Mouse (Mus musculus) megakaryocyte-erythroid progenitor cell, adult 5-6 weeks (primary cell): ENCODE results near the gene Gja3. TPM values are rescaled to one million over a fixed set of nuclear protein-coding genes. Genes with fewer than 3 reads are reported as not detected.
"Not testable (repeated sequence)": the region's sequence is repeated elsewhere in the genome, so short reads cannot be mapped to it uniquely, and the experiment has no call there.

Experiments used
- ATAC-seq: replicated peaks from 2 replicates; pipeline ENCODE4 v1.8.0; 2016; ENCODE audit warnings: mild to moderate bottlenecking, inconsistent platforms; ENCODE audit not compliant: severe bottlenecking, poor library complexity, low FRiP score, low TSS enrichment
- total RNA-seq, 2 experiments: library from RNA; stranded (forward) in 1 of 2; stranded (reverse) in 1 of 2; fragments of 200-1000, 215-1000 nt in 1 of 2; fragments of >200 nt in 1 of 2; fragmentation: Nextera tagmentation in 1 of 2; gene quantifications; 2 replicates each; pipeline ENCODE4 v1.2.3; 2014 to 2017

The Gja3 gene
- total RNA-seq, 2 experiments from 2014 or later: not detected

GRCm38 (mm10) chr14:57041439-57041838, 16.5 kb downstream of the Gja3 start:
- ATAC-seq: no peak

- no peak for ATAC-seq
Measured at GRCm38 (mm10) chr14:57034926-57035498, 22.9 kb downstream of the Gja3 start.

- ATAC-seq: no peak
Measured at GRCm38 (mm10) chr14:57034135-57034534, 23.8 kb downstream of the Gja3 start.

GRCm38 (mm10) chr14:57032850-57033249, 25.1 kb downstream of the Gja3 start:
- ATAC-seq: no peak

GRCm38 (mm10) chr14:57018436-57018835, 39.5 kb downstream of the Gja3 start:
- no peak for ATAC-seq

- ATAC-seq: not testable (repeated sequence)
Measured at GRCm38 (mm10) chr14:57016806-57017205, 41.1 kb downstream of the Gja3 start.

GRCm38 (mm10) chr14:56988621-56989020, 69.3 kb downstream of the Gja3 start:
- ATAC-seq: no peak

Other genes starting within 250 kb of the Gja3 start
- 30.1 and 31.3 TPM in 2 replicates for gene Zmym5, start 246.4 kb downstream of the Gja3 start, total RNA-seq (2014; fragmentation: Nextera tagmentation)
- 24.9 and 41.6 TPM in 2 replicates for gene Zmym5, start 246.4 kb downstream of the Gja3 start, total RNA-seq (2017)
- gene Zmym2, start 171.4 kb downstream of the Gja3 start, total RNA-seq (2014; fragmentation: Nextera tagmentation): 53.6 and 53.7 TPM in 2 replicates
- gene Zmym2, start 171.4 kb downstream of the Gja3 start, total RNA-seq (2017): 37.3 and 63.3 TPM in 2 replicates
- gene Gjb2, start 46.6 kb upstream of the Gja3 start, total RNA-seq (2014; fragmentation: Nextera tagmentation): 0.40 TPM in 1 of 2 replicates, not detected in the other
- gene Gjb2, start 46.6 kb upstream of the Gja3 start, total RNA-seq (2017): 1.8 TPM in 1 of 2 replicates, not detected in the other
- not detected in 2 replicates for gene Gm4491, start 57.8 kb upstream of the Gja3 start, total RNA-seq (2014; fragmentation: Nextera tagmentation)
- not detected in 2 replicates for gene Gm4491, start 57.8 kb upstream of the Gja3 start, total RNA-seq (2017)
- not detected in 2 replicates for gene Gjb6, start 75.5 kb upstream of the Gja3 start, total RNA-seq (2014; fragmentation: Nextera tagmentation)
- not detected in 2 replicates for gene Gjb6, start 75.5 kb upstream of the Gja3 start, total RNA-seq (2017)